Mouse (Mus musculus) c-Kit-negative CD71-positive TER-119-positive erythroid progenitor cells, embryonic 14.5 days (primary cell): ENCODE measurements at regions not wholly inside any gene's neighbourhood (a gene's known extent, or its start where the extent isn't known, plus 50 kb on each side); places are given as distances from the start of the nearest gene placed in this dataset.

ENCODE experiments used
- DNase-seq: peaks from one replicate; pipeline ENCODE4 v3.0.0-alpha.2; 2013; ENCODE audit warnings: low read depth, low spot score

- no peak for DNase-seq
Observed at GRCm38 (mm10) chr11:114331579-114332150, 264.8 kb upstream of the Sdk2 start.

- no peak for DNase-seq
Observed at GRCm38 (mm10) chr11:114330316-114330715, 263.5 kb upstream of the Sdk2 start.

GRCm38 (mm10) chr11:114322627-114323026 lies 255.8 kb upstream of the Sdk2 start:
- no peak for DNase-seq

- DNase-seq: no peak
Observed at GRCm38 (mm10) chr11:114321974-114322373, 255.1 kb upstream of the Sdk2 start.

GRCm38 (mm10) chr11:114321527-114321926 lies 254.7 kb upstream of the Sdk2 start:
- DNase-seq: no peak

GRCm38 (mm10) chr11:114315274-114315673 lies 248.4 kb upstream of the Sdk2 start:
- no peak for DNase-seq

GRCm38 (mm10) chr11:114313652-114314051 lies 246.8 kb upstream of the Sdk2 start:
- DNase-seq: no peak

- DNase-seq: no peak
Observed at GRCm38 (mm10) chr11:114311640-114312039, 244.8 kb upstream of the Sdk2 start.

- peak; percentile 20 for DNase-seq
Observed at GRCm38 (mm10) chr11:114303636-114304354, 236.9 kb upstream of the Sdk2 start.

- DNase-seq: no peak
Observed at GRCm38 (mm10) chr11:114300611-114301319, 233.9 kb upstream of the Sdk2 start.

GRCm38 (mm10) chr11:114296816-114297334 lies 230.0 kb upstream of the Sdk2 start:
- DNase-seq: no peak

GRCm38 (mm10) chr11:114294511-114295250 lies 227.8 kb upstream of the Sdk2 start:
- no peak for DNase-seq

- no peak for DNase-seq
Observed at GRCm38 (mm10) chr11:114291258-114291657, 224.4 kb upstream of the Sdk2 start.

GRCm38 (mm10) chr11:114289946-114290345 lies 223.1 kb upstream of the Sdk2 start:
- no peak for DNase-seq

- DNase-seq: no peak
Observed at GRCm38 (mm10) chr11:114284820-114285666, 218.2 kb upstream of the Sdk2 start.

- DNase-seq: no peak
Observed at GRCm38 (mm10) chr11:114283208-114283607, 216.4 kb upstream of the Sdk2 start.

GRCm38 (mm10) chr11:114282566-114282965 lies 215.7 kb upstream of the Sdk2 start:
- DNase-seq: no peak

GRCm38 (mm10) chr11:114281846-114282245 lies 215.0 kb upstream of the Sdk2 start:
- no peak for DNase-seq

- DNase-seq: no peak
Observed at GRCm38 (mm10) chr11:114281041-114281695, 214.3 kb upstream of the Sdk2 start.
